Mouse (Mus musculus): ENCODE measurements around the gene Eif4b.

Gene Eif4b

GRCm38 (mm10) chr15:102073559-102074069 is at the start of gene Eif4b:
Eif4b (plus strand) TSS chr15:102073773.
- DNase-seq = peak; percentile 100

GRCm38 (mm10) chr15:102023888-102024287 is 49.7 kb upstream of the Eif4b start:
- DNase-seq = no peak

DNA sequence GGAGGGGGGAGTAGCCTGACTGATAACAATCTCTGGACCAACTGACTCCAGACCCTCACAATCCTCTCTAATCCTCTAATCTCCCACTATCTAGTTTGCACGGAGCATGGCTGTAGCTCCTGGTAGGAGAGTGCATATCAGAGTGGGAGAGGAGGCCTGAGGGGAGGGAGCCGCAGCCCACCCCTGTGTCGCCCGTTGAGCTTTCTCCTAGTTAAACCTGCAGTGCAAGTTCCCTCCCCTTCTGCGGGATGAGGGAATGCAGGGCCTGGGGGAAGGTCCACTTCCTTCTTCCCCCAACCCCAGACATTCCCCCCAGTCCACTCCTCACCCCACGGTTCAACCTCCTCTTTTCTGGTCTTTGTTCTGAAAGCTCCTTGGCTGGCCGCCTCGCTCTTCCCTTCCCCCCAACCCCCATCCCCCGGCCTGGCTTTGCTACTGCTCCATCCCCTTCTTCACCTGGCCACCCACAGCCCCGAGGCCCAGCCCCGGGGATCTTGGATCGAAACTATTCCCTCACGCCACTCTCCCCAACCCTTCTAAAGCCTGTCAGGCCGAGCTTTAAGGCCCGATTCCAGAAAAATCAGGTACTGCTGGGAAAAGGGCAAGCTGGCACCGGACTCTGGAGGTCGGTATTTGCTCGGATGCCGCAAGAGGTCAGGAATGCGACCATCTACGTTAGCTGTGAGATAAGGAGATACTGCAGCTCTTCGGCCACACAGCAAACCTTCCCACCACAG is 48.3 kb upstream of the Eif4b start:
- DNase-seq = no peak

DNA sequence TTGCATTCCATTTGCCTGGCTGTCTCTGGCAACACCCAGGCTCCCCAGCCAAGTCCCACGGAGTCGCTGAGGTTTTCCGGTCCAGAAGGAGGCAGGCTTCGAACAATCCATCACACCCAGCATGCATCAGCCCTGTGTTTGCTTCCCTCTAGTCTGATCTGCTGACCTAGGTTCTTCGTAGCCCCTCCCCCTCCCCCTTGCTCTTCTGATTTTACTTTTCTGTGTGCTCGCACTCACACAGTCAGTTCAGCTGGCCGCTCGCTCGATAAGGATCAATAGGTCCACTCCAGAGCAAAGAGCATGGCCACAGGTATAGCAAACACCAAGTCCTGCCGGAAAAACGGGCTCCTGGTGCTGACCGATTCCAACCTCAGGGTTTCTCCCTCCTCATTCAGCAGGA is 47.1 kb upstream of the Eif4b start:
- no peak for DNase-seq

GRCm38 (mm10) chr15:102028040-102028439 is 45.5 kb upstream of the Eif4b start, which contains the start of gene Krt18:
Krt18 (plus strand) TSS chr15:102028180.
- peak; percentile 51 for DNase-seq

DNA sequence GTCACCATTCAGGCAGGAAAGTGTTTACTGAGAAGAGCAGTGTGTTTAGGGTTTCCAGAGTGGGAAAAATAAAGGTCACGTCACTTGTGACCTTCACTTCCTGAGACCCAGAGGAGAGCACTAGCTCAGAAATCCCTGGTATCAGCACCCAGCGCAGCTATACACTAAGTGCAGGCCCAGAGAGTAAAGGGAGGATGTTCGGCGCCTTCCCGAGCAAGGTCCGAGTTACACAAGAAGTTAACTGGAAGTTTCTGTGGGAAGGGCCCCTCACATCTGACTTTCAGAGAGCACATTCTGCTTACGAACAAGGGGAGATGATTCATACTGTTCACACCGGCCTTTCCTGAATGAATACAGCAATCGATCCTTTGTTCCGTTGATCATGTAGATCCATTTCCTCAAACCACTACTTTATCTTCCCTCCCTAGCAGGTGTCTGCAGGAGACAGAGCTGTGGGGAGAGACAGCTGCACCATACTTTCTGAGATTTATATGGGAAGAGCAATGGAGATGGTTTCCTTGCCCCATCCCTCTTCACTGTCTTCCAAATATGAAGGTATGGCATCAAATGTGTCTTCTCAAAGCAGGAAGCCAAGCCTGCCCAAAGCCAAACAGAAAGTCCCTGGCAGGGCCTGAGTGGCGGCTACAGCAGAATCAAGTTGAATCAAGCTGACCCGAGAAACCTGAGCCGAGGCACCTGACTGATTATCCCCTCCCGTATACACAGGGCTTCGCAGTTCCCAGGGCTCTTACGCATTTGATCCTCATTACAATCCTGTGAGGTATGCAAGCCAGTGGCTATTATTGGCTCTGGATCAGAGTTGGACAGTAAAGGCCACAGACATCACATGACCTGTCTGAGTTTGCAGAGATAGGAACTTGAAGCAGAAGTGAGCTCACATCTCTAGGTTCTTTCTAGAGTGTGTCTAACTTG is 39.2 kb upstream of the Eif4b start:
- DNase-seq = no peak

- no peak for DNase-seq
These were observed 33.3 kb upstream of the Eif4b start for GRCm38 (mm10) chr15:102040277-102040676.

- DNase-seq = peak; percentile 33
These were observed 31.6 kb upstream of the Eif4b start for GRCm38 (mm10) chr15:102041951-102042350.

- DNase-seq = no peak
These were observed 28.8 kb upstream of the Eif4b start for GRCm38 (mm10) chr15:102044745-102045144.

DNA sequence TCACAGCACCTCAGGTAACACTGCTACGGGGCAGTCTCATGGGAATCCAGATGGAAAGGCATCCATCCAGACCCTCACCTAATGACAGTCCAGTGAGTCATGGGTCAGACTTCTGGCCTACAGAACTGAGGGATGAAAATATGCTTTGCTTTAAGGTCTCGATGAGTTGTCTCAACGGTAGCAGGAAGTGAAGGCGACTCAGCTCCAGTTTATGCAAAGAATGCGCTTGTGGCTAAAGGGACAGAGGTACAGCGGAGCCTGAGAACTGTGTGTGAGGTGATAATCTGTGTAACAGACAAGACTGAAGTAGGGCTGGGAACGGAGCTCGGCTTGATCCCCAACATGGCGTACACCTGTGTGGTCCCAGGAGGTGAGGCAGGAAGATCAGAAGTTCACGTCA is 27.9 kb upstream of the Eif4b start:
- no peak for DNase-seq

GRCm38 (mm10) chr15:102048006-102048405 is 25.6 kb upstream of the Eif4b start:
- no peak for DNase-seq

DNA sequence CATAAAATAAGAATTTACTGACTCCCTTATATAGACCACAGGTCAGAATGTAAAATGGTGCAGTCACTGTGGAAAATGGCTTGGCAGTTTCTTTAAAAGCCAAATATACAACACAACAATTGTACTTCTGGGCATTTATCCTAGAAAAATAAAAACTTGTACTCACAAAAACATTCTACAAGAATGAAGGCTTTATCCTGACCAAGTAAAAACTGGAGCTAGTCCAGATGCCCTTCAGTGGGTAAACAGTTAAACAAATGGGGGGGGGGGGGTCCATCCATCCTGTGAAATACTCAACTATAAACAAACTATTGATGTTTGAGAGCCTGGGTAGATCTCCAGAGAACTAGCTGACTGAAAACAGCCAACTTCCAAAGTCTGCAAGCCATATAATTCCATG is 23.7 kb upstream of the Eif4b start:
- DNase-seq = no peak

DNA sequence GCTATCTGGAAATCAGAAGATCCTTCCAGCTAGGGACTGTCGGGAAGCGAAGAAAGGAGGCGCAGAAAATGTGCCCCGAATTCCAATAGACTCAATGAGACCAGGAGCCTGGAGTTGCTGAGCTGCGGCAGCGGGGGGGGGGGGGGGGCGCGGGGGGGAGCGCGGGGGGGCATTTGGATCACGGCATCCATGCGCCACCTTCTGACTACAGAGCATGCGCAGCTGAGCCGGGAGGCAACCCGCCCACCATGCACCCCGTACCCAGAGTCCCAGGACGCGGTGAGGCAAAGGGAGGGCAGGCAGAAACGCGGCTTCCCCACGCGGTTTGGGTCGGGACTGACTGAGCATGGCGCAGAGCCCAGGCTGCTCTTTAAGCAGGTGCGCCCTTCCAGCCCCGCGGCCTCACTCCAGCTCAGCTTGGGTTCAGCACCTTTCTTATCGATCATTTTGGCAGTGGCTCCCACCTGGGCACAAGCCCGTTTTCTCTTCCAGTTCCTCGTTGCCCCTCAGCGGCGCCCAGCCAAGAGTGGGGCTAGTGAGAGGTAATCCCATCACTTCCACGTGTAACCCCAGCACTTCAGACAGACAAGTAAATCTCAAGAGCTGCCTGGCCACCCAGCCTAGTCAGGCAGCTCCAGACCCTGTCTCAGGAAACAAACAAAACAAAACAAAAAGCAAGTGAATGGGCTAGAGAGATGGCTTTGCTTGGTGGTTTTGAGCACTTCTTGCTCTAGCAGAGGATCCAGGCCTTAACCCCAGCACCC is 21.5 kb upstream of the Eif4b start:
- DNase-seq = peak; percentile 43

DNA sequence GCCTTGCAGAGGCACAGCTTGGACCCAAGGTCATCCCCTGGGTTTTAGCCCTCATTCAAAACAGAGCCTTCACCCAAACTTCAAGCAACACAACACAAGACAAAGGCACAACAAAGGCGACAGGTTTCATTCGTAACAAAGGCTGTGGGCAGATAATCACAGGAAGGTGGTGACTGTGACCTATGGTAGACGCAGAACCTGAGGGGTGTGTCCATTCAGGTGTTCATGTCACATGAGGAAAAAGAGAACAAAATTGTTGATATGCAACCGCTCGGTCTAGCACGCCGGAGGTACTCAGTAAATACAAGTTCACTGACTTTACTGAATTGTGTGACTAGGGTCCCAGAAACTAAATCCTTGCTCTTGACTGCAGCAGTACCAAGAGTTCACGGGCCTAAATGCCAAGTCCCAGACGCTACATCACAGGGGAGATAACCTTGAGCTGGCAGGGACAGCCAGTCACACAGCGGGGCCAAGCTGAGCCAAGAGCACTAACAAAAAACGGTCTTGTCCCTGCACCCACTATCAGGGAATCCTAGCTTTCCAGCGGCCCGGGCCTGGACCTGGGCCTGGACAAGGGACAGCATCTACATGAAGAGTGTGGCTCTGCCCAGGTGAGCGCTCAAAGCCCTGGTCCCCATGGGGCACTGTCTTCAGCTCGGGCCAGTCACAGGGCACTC is 16.9 kb upstream of the Eif4b start:
- DNase-seq = no peak

DNA sequence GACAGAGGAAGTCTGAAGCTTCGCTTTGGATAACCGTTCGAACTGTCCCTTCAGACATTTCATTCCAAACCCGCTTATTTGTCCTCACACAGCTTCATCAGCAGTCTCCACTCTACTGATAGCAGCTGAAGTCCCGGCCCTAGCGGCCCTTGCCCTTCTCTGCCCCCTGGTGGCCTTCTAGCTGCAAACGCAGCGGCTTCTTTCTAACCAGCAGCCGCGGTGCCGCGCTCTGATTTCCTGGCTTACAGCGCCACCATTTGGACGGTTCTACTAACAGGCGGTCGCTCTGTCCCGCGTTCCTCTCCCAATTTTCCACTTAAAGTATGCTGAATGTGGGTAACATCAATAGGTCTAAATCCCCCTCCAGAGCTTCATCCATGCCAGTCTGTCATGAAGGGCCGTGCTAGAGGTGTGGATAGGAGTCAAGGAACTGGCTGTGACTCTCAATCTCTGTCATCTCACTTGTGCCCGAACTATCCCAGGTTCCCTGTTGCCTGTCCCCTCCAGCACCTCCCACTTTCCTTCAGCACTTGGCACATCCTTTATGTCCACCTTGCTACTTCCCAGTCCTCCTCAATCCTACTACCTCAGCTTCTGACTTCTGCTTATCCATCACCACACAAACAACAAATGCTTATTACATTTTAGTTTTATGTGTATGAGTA is 7.8 kb upstream of the Eif4b start:
- DNase-seq = peak; percentile 95

- no peak for DNase-seq
These were observed 2.8 kb upstream of the Eif4b start for GRCm38 (mm10) chr15:102070476-102071467.

GRCm38 (mm10) chr15:102072963-102073558 is 512 bp upstream of the Eif4b start:
- DNase-seq = no peak

DNA sequence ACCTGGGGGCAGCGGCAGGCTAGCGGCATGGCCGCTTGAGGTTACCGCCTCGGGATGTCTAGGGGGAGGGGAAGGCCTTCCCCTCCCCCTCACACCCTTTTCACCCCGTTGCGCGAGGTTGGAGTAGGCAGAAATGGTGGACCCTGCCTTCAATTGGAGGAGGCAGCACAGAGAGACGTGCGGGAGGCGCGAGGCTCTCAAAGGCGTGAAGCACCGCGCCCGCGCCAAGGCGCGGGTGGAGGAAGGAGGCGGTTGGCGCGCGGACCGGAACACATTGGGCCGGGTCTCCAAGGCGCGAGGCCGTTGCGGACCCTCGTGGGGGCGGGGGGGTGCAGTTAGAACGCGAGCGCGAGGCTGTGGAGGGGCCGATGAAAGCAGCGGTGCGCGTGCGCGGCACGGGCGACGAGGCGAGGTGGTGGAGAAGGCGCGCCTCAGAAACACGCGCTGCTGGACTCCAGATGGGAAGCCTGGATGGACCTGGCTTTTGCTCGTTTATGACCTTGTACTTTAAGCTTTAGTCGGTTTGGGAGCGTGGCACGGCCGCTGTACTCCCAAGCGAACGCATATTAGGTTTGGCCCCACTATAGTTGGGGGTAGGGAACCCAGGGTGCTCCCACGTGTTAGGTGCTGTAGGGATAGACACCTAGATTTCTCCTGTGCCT is 628 bp downstream of the Eif4b start:
- peak; percentile 74 for DNase-seq

DNA sequence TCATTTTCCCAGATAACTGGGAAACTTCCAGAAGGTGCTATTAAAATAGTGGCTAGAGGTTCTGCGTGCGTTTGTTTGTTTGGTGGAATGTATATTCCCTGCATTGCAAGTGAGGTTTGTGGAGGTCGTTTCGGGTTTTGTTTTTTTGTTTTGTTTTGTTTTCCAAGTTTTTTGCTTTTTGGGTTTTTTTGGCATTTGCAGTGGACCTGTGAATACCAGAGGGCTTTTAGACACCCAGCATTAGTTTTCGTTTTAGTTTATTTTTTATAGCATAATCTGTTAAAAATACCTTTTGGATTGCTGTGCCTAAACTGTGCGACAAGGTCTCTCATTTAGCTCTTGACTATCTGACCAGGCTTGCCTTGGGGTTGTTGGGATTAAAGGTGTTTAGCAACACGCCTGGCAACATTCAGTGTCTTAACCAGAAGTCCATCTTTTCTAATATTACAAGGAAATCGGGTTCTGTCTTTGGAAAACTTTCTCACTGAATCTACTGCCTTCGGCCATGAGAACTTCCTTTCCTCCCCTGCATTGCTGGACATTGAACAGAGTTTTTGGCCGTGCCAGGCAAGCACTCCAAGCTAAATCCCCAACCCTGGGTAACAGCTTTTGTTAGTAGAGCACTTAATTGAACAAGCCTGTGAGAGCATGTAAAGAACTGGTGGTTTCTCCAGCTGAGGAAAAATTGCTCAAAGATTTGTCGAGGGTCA is 1.5 kb downstream of the Eif4b start:
- DNase-seq = no peak
